Mouse (Mus musculus): ENCODE data around the gene Slc3a1. TPM values are rescaled to one million over a fixed set of nuclear protein-coding genes. Genes with fewer than 3 reads are reported as not detected.

Gene Slc3a1
- polyA plus RNA-seq, 1 experiment = not detected

DNA sequence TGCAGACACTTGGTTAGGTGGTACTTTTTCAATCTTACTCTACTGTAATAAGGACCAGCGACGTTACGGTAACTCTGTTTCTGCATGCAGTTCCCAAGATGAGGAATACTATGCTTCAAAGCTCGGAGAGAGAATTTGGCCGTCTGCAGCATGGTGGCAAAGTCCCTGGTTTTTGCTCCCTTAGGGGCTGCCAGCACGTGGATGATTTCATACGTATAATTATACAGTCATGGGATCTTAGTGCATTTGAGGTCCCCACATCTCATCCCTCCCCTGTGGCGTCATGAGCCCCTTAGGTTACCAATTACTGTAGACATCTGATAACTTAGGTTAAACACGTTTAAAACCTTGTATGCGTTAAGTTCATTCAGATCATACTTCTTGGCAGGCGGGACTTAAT, 60.2 kb downstream of the Slc3a1 start:
- Histone ChIP-seq H3K4me1 (ENCODE audit: control insufficient read depth, insufficient read depth, low read length) (peaks cover 10% of the 10 kb centered on the region), H3K27ac (ENCODE audit: insufficient read depth, low read depth, low read length) (no peak overlapping the region), H3K4me3 (ENCODE audit: insufficient read depth, low read depth, low read length) (no peak overlapping the region)
- WGBS = 69% methylated on average over 11 of the region's 11 CpGs
- TF ChIP-seq CTCF (IDR thresholded peaks at IDR 0.05; ENCODE audit: insufficient read depth, low read depth, low read length) = no peak
- TF ChIP-seq POLR2A (IDR thresholded peaks at IDR 0.05; ENCODE audit: insufficient read depth, low read depth, low read length) = no peak

DNA sequence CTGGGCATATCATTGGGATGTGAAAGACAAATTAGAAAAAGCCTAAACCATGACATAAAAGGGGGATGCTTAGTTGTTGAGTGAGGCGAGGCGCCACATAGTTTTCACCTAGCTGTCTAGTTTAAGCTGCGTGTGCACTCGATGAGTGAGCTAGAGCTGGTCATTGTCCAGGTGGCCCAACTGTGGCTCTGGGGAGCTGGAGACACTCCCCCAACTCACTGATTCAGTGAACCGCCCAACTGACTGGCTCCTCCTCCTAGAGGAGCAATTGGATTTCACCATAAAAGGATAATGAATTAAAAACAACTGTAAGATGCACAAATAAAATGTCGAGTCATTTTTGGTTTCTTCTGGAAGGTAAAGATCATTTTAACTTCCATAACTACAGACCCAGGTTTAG, 60.8 kb downstream of the Slc3a1 start:
- TF ChIP-seq CTCF (IDR thresholded peaks at IDR 0.05; ENCODE audit: insufficient read depth, low read depth, low read length) (no peak), POLR2A (IDR thresholded peaks at IDR 0.05; ENCODE audit: insufficient read depth, low read depth, low read length) (no peak)
- WGBS = 38% methylated on average over 6 of the region's 6 CpGs
- Histone ChIP-seq H3K4me3 (ENCODE audit: insufficient read depth, low read depth, low read length) (peak overlapping the region; percentile 17; the same call in 1 of the 2 replicates), H3K4me1 (ENCODE audit: control insufficient read depth, insufficient read depth, low read length) (peaks cover 10% of the 10 kb centered on the region), H3K27ac (ENCODE audit: insufficient read depth, low read depth, low read length) (no peak overlapping the region)

DNA sequence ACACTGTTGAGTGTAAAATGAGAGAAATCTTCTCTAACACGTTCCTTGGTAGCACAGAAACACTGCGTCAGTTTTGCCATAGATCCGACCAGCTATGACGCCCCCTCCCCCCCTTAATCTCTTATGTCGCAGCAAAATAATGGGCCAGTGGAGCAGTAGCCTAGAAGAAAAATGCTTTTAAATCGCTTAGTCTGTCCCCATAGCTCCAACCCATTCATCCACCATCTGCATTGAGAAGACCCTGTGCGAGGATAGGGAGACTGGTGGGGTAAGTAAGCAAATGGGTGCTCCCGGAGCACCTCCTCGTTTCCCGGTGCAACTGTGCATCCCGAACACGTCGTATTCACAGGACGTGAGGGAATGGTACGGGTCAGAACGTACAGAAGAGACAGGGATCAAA, 61.4 kb downstream of the Slc3a1 start:
- H3K4me1 ChIP-seq (ENCODE audit: control insufficient read depth, insufficient read depth, low read length) = peaks cover 10% of the 10 kb centered on the region
- H3K27ac ChIP-seq (ENCODE audit: insufficient read depth, low read depth, low read length) = peak overlapping the region; percentile 95
- under 1% methylated on average over 16 of the region's 16 CpGs for WGBS
- peak overlapping the region; percentile 88 for H3K4me3 ChIP-seq (ENCODE audit: insufficient read depth, low read depth, low read length)
- TF ChIP-seq POLR2A (IDR thresholded peaks at IDR 0.05; ENCODE audit: insufficient read depth, low read depth, low read length) = no peak
- no peak for TF ChIP-seq CTCF (IDR thresholded peaks at IDR 0.05; ENCODE audit: insufficient read depth, low read depth, low read length)

- H3K27ac ChIP-seq (ENCODE audit: insufficient read depth, low read depth, low read length) = peak within 1 kb of the TSS; percentile 95
- H3K4me1 ChIP-seq (ENCODE audit: control insufficient read depth, insufficient read depth, low read length) = peaks cover 10% of the 10 kb centered on the region
- peak within 1 kb of the TSS; percentile 88 for H3K4me3 ChIP-seq (ENCODE audit: insufficient read depth, low read depth, low read length)
- under 1% methylated on average over 63 of the region's 63 CpGs for WGBS
- TF ChIP-seq CTCF (IDR thresholded peaks at IDR 0.05; ENCODE audit: insufficient read depth, low read depth, low read length) = no peak
- peak; percentile 67 for TF ChIP-seq POLR2A (IDR thresholded peaks at IDR 0.05; ENCODE audit: insufficient read depth, low read depth, low read length)
These were observed 62.2 kb downstream of the Slc3a1 start, which contains the start of the genes Prepl and Camkmt for GRCm38 (mm10) chr17:85090120-85091099. Prepl (minus strand) TSS chr17:85090241. Camkmt (plus strand) TSS chr17:85090552.

GRCm38 (mm10) chr17:85091762-85092161, 63.6 kb downstream of the Slc3a1 start:
- no peak for TF ChIP-seq CTCF (IDR thresholded peaks at IDR 0.05; ENCODE audit: insufficient read depth, low read depth, low read length)
- TF ChIP-seq POLR2A (IDR thresholded peaks at IDR 0.05; ENCODE audit: insufficient read depth, low read depth, low read length) = no peak
- 93% methylated on average over 6 of the region's 6 CpGs for WGBS
- H3K4me1 ChIP-seq (ENCODE audit: control insufficient read depth, insufficient read depth, low read length) = peaks cover 10% of the 10 kb centered on the region

GRCm38 (mm10) chr17:85096396-85096795, 68.2 kb downstream of the Slc3a1 start:
- Histone ChIP-seq H3K4me1 (ENCODE audit: control insufficient read depth, insufficient read depth, low read length) (no peaks in the 10 kb centered on the region), H3K4me3 (ENCODE audit: insufficient read depth, low read depth, low read length) (no peak overlapping the region), H3K27ac (ENCODE audit: insufficient read depth, low read depth, low read length) (no peak overlapping the region)
- 97% methylated on average over 3 of the region's 3 CpGs for WGBS
- TF ChIP-seq CTCF (IDR thresholded peaks at IDR 0.05; ENCODE audit: insufficient read depth, low read depth, low read length) (no peak), POLR2A (IDR thresholded peaks at IDR 0.05; ENCODE audit: insufficient read depth, low read depth, low read length) (no peak)

More at GRCm38 (mm10) chr17:85091762-85092161, 63.6 kb downstream of the Slc3a1 start:
- H3K4me3 ChIP-seq (ENCODE audit: insufficient read depth, low read depth, low read length) = no peak overlapping the region
- H3K27ac ChIP-seq (ENCODE audit: insufficient read depth, low read depth, low read length) = no peak overlapping the region

- TF ChIP-seq POLR2A (IDR thresholded peaks at IDR 0.05; ENCODE audit: insufficient read depth, low read depth, low read length) (no peak), CTCF (IDR thresholded peaks at IDR 0.05; ENCODE audit: insufficient read depth, low read depth, low read length) (no peak)
- Histone ChIP-seq H3K27ac (ENCODE audit: insufficient read depth, low read depth, low read length) (no peak overlapping the region), H3K4me1 (ENCODE audit: control insufficient read depth, insufficient read depth, low read length) (no peaks in the 10 kb centered on the region), H3K4me3 (ENCODE audit: insufficient read depth, low read depth, low read length) (no peak overlapping the region)
- WGBS = 97% methylated on average over 7 of the region's 7 CpGs
These were observed 70.6 kb downstream of the Slc3a1 start for GRCm38 (mm10) chr17:85098677-85099323.

GRCm38 (mm10) chr17:85100232-85100631, 72.1 kb downstream of the Slc3a1 start:
- no peak for TF ChIP-seq CTCF (IDR thresholded peaks at IDR 0.05; ENCODE audit: insufficient read depth, low read depth, low read length)
- TF ChIP-seq POLR2A (IDR thresholded peaks at IDR 0.05; ENCODE audit: insufficient read depth, low read depth, low read length) = no peak
- Histone ChIP-seq H3K27ac (ENCODE audit: insufficient read depth, low read depth, low read length) (no peak overlapping the region), H3K4me1 (ENCODE audit: control insufficient read depth, insufficient read depth, low read length) (no peaks in the 10 kb centered on the region), H3K4me3 (ENCODE audit: insufficient read depth, low read depth, low read length) (no peak overlapping the region)
- 93% methylated on average over 3 of the region's 3 CpGs for WGBS

DNA sequence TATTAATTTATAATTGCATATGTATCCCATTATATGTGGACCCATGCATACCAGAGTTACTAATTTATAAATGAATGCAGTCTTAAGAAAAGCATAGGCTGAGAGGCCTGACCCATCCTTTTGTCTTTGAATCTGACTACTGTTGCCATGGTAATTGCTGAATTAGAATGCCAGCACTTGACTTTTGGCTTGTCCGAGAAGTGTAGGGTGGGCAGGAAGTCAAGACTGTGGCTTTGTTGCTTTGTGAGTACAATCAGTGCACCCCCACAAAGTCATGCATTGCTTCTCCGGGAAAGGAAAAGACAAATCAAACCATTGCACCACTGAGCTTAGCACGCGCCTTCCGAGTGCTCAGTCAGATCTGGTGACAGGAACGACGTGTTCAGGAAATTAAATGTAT, 73.6 kb downstream of the Slc3a1 start:
- Histone ChIP-seq H3K4me1 (ENCODE audit: control insufficient read depth, insufficient read depth, low read length) (no peaks in the 10 kb centered on the region), H3K27ac (ENCODE audit: insufficient read depth, low read depth, low read length) (no peak overlapping the region), H3K4me3 (ENCODE audit: insufficient read depth, low read depth, low read length) (no peak overlapping the region)
- TF ChIP-seq POLR2A (IDR thresholded peaks at IDR 0.05; ENCODE audit: insufficient read depth, low read depth, low read length) = no peak
- TF ChIP-seq CTCF (IDR thresholded peaks at IDR 0.05; ENCODE audit: insufficient read depth, low read depth, low read length) = no peak
- WGBS = 78% methylated on average over 7 of the region's 7 CpGs
